Mouse (Mus musculus): Measurements from ENCODE around the gene Pdzrn4. TPM values are rescaled to one million over a fixed set of nuclear protein-coding genes. Genes with fewer than 3 reads are reported as not detected.
A peak's percentile ranks its signal among the peaks of the same experiment; 100 is the strongest.

Gene Pdzrn4
- polyA plus RNA-seq, 1 experiment from 2014 or later = 1.7 TPM

GRCm38 (mm10) chr15:92671279-92672051 lies 274.8 kb downstream of the Pdzrn4 start:
- H3K27me3 ChIP-seq (ENCODE audit: control insufficient read depth, insufficient read depth, low read length) = no peaks in the 10 kb centered on the region
- H3K4me2 ChIP-seq (ENCODE audit: low read depth, severe bottlenecking) = no peak overlapping the region
- no peak for ATAC-seq (ENCODE audit: insufficient number of reproducible peaks, low FRiP score, low TSS enrichment, low read depth)
- no peak overlapping the region for H3K27ac ChIP-seq (replicated peaks; ENCODE audit: low read depth, low read length)
- no peaks in the 10 kb centered on the region for H3K4me1 ChIP-seq (ENCODE audit: control insufficient read depth, insufficient read depth, low read length)
- no peaks in the 10 kb centered on the region for H3K9me3 ChIP-seq (ENCODE audit: control insufficient read depth, low read length)
- 88% methylated on average over 11 of the region's 11 CpGs for WGBS
- DNase-seq (ENCODE audit: low spot score) = no peak
- no peaks in the 10 kb centered on the region for H3K36me3 ChIP-seq (ENCODE audit: control insufficient read depth, insufficient read depth, low read length)
- H3K9ac ChIP-seq (ENCODE audit: low read length) = no peak overlapping the region
- H3K4me3 ChIP-seq (ENCODE audit: low read depth, low read length) = no peak overlapping the region

GRCm38 (mm10) chr15:92676096-92676495 lies 279.4 kb downstream of the Pdzrn4 start:
- H3K9me3 ChIP-seq (ENCODE audit: control insufficient read depth, low read length) = no peaks in the 10 kb centered on the region
- no peak for ATAC-seq (ENCODE audit: insufficient number of reproducible peaks, low FRiP score, low TSS enrichment, low read depth)
- H3K4me1 ChIP-seq (ENCODE audit: control insufficient read depth, insufficient read depth, low read length) = no peaks in the 10 kb centered on the region
- 86% methylated on average over 5 of the region's 5 CpGs for WGBS
- DNase-seq (ENCODE audit: low spot score) = no peak
- H3K9ac ChIP-seq (ENCODE audit: low read length) = no peak overlapping the region
- H3K27me3 ChIP-seq (ENCODE audit: control insufficient read depth, insufficient read depth, low read length) = no peaks in the 10 kb centered on the region
- H3K27ac ChIP-seq (replicated peaks; ENCODE audit: low read depth, low read length) = no peak overlapping the region
- no peak overlapping the region for H3K4me2 ChIP-seq (ENCODE audit: low read depth, severe bottlenecking)
- no peak overlapping the region for H3K4me3 ChIP-seq (ENCODE audit: low read depth, low read length)
- H3K36me3 ChIP-seq (ENCODE audit: control insufficient read depth, insufficient read depth, low read length) = no peaks in the 10 kb centered on the region

- Histone ChIP-seq H3K27ac (replicated peaks; ENCODE audit: low read depth, low read length) (no peak overlapping the region), H3K9me3 (ENCODE audit: control insufficient read depth, low read length) (no peaks in the 10 kb centered on the region), H3K36me3 (ENCODE audit: control insufficient read depth, insufficient read depth, low read length) (no peaks in the 10 kb centered on the region), H3K9ac (ENCODE audit: low read length) (no peak overlapping the region), H3K4me2 (ENCODE audit: low read depth, severe bottlenecking) (no peak overlapping the region), H3K27me3 (ENCODE audit: control insufficient read depth, insufficient read depth, low read length) (no peaks in the 10 kb centered on the region), H3K4me3 (ENCODE audit: low read depth, low read length) (no peak overlapping the region), H3K4me1 (ENCODE audit: control insufficient read depth, insufficient read depth, low read length) (no peaks in the 10 kb centered on the region)
- ATAC-seq (ENCODE audit: insufficient number of reproducible peaks, low FRiP score, low TSS enrichment, low read depth) (no peak), DNase-seq (ENCODE audit: low spot score) (no peak)
- 75% methylated on average over 6 of the region's 6 CpGs for WGBS
These were observed 281.7 kb downstream of the Pdzrn4 start for GRCm38 (mm10) chr15:92678377-92678776.

GRCm38 (mm10) chr15:92679541-92679940 lies 282.9 kb downstream of the Pdzrn4 start:
- H3K9ac ChIP-seq (ENCODE audit: low read length) = no peak overlapping the region
- no peaks in the 10 kb centered on the region for H3K27me3 ChIP-seq (ENCODE audit: control insufficient read depth, insufficient read depth, low read length)
- H3K4me1 ChIP-seq (ENCODE audit: control insufficient read depth, insufficient read depth, low read length) = no peaks in the 10 kb centered on the region
- WGBS = 93% methylated on average over 6 of the region's 6 CpGs
- no peak overlapping the region for H3K4me3 ChIP-seq (ENCODE audit: low read depth, low read length)
- no peak for DNase-seq (ENCODE audit: low spot score)
- no peak for ATAC-seq (ENCODE audit: insufficient number of reproducible peaks, low FRiP score, low TSS enrichment, low read depth)
- no peak overlapping the region for H3K27ac ChIP-seq (replicated peaks; ENCODE audit: low read depth, low read length)
- H3K9me3 ChIP-seq (ENCODE audit: control insufficient read depth, low read length) = no peaks in the 10 kb centered on the region
- H3K4me2 ChIP-seq (ENCODE audit: low read depth, severe bottlenecking) = no peak overlapping the region
- H3K36me3 ChIP-seq (ENCODE audit: control insufficient read depth, insufficient read depth, low read length) = no peaks in the 10 kb centered on the region

GRCm38 (mm10) chr15:92696276-92696956 lies 299.7 kb downstream of the Pdzrn4 start:
- no peak overlapping the region for H3K27ac ChIP-seq (replicated peaks; ENCODE audit: low read depth, low read length)
- H3K9me3 ChIP-seq (ENCODE audit: control insufficient read depth, low read length) = no peaks in the 10 kb centered on the region
- no peak overlapping the region for H3K4me2 ChIP-seq (ENCODE audit: low read depth, severe bottlenecking)
- H3K36me3 ChIP-seq (ENCODE audit: control insufficient read depth, insufficient read depth, low read length) = no peaks in the 10 kb centered on the region
- no peaks in the 10 kb centered on the region for H3K27me3 ChIP-seq (ENCODE audit: control insufficient read depth, insufficient read depth, low read length)
- no peak overlapping the region for H3K4me3 ChIP-seq (ENCODE audit: low read depth, low read length)
- no peak for ATAC-seq (ENCODE audit: insufficient number of reproducible peaks, low FRiP score, low TSS enrichment, low read depth)
- H3K9ac ChIP-seq (ENCODE audit: low read length) = no peak overlapping the region
- H3K4me1 ChIP-seq (ENCODE audit: control insufficient read depth, insufficient read depth, low read length) = no peaks in the 10 kb centered on the region
- no peak for DNase-seq (ENCODE audit: low spot score)
- WGBS = 67% methylated on average over 10 of the region's 10 CpGs

GRCm38 (mm10) chr15:92704146-92704545 lies 307.5 kb downstream of the Pdzrn4 start:
- DNase-seq (ENCODE audit: low spot score) (no peak), ATAC-seq (ENCODE audit: insufficient number of reproducible peaks, low FRiP score, low TSS enrichment, low read depth) (no peak)
- no peaks in the 10 kb centered on the region for H3K36me3 ChIP-seq (ENCODE audit: control insufficient read depth, insufficient read depth, low read length)
- H3K4me3 ChIP-seq (ENCODE audit: low read depth, low read length) = no peak overlapping the region
- no peak overlapping the region for H3K4me2 ChIP-seq (ENCODE audit: low read depth, severe bottlenecking)
- H3K9ac ChIP-seq (ENCODE audit: low read length) = no peak overlapping the region
- no peaks in the 10 kb centered on the region for H3K27me3 ChIP-seq (ENCODE audit: control insufficient read depth, insufficient read depth, low read length)
- H3K4me1 ChIP-seq (ENCODE audit: control insufficient read depth, insufficient read depth, low read length) = no peaks in the 10 kb centered on the region
- 83% methylated on average over 8 of the region's 8 CpGs for WGBS
- no peak overlapping the region for H3K27ac ChIP-seq (replicated peaks; ENCODE audit: low read depth, low read length)
- no peaks in the 10 kb centered on the region for H3K9me3 ChIP-seq (ENCODE audit: control insufficient read depth, low read length)

- WGBS = 28% methylated on average over 2 of the region's 2 CpGs
- no peak overlapping the region for H3K27ac ChIP-seq (replicated peaks; ENCODE audit: low read depth, low read length)
- H3K4me1 ChIP-seq (ENCODE audit: control insufficient read depth, insufficient read depth, low read length) = peaks cover 4% of the 10 kb centered on the region; the same call in 1 of the 2 replicates
- ATAC-seq (ENCODE audit: insufficient number of reproducible peaks, low FRiP score, low TSS enrichment, low read depth) (0 out of 2 replicates have a peak, but pooled peaks have one; percentile 57), DNase-seq (ENCODE audit: low spot score) (peak; percentile 57)
- no peaks in the 10 kb centered on the region for H3K36me3 ChIP-seq (ENCODE audit: control insufficient read depth, insufficient read depth, low read length)
- no peak overlapping the region for H3K9ac ChIP-seq (ENCODE audit: low read length)
- no peak overlapping the region for H3K4me3 ChIP-seq (ENCODE audit: low read depth, low read length)
- H3K27me3 ChIP-seq (ENCODE audit: control insufficient read depth, insufficient read depth, low read length) = no peaks in the 10 kb centered on the region
- no peak overlapping the region for H3K4me2 ChIP-seq (ENCODE audit: low read depth, severe bottlenecking)
- H3K9me3 ChIP-seq (ENCODE audit: control insufficient read depth, low read length) = no peaks in the 10 kb centered on the region
These were observed 342.0 kb downstream of the Pdzrn4 start for GRCm38 (mm10) chr15:92738676-92739075.

GRCm38 (mm10) chr15:92739887-92740286 lies 343.2 kb downstream of the Pdzrn4 start:
- no peaks in the 10 kb centered on the region for H3K27me3 ChIP-seq (ENCODE audit: control insufficient read depth, insufficient read depth, low read length)
- ATAC-seq (ENCODE audit: insufficient number of reproducible peaks, low FRiP score, low TSS enrichment, low read depth) (0 out of 2 replicates have a peak, but pooled peaks have one; percentile 54), DNase-seq (ENCODE audit: low spot score) (no peak)
- WGBS = 65% methylated on average over 4 of the region's 4 CpGs
- H3K36me3 ChIP-seq (ENCODE audit: control insufficient read depth, insufficient read depth, low read length) = no peaks in the 10 kb centered on the region
- H3K4me3 ChIP-seq (ENCODE audit: low read depth, low read length) = no peak overlapping the region
- H3K4me2 ChIP-seq (ENCODE audit: low read depth, severe bottlenecking) = no peak overlapping the region
- no peak overlapping the region for H3K27ac ChIP-seq (replicated peaks; ENCODE audit: low read depth, low read length)
- peaks cover 4% of the 10 kb centered on the region; the same call in 1 of the 2 replicates for H3K4me1 ChIP-seq (ENCODE audit: control insufficient read depth, insufficient read depth, low read length)
- no peaks in the 10 kb centered on the region for H3K9me3 ChIP-seq (ENCODE audit: control insufficient read depth, low read length)
- no peak overlapping the region for H3K9ac ChIP-seq (ENCODE audit: low read length)
